Mouse (Mus musculus): Measurements from ENCODE around the gene Cwc27.

GRCm38 (mm10) chr13:104622102-104622743 lies 194.7 kb downstream of the Cwc27 start:
- no peak for TF ChIP-seq POLR2A (IDR thresholded peaks at IDR 0.05; ENCODE audit: control insufficient read depth, extremely low read depth, insufficient read depth, low read length, poor library complexity)
- no peak for TF ChIP-seq CTCF (IDR thresholded peaks at IDR 0.05; ENCODE audit: borderline replicate concordance, control insufficient read depth, extremely low read depth, insufficient read depth, low read length, poor library complexity)
